Mouse (Mus musculus): Measurements from ENCODE around the gene Ccdc148.

Ccdc148 gene

GRCm38 (mm10) chr2:58912339-58912738, 248.1 kb downstream of the Ccdc148 start:
- no peak for DNase-seq (ENCODE audit: low read depth, low spot score)

DNA sequence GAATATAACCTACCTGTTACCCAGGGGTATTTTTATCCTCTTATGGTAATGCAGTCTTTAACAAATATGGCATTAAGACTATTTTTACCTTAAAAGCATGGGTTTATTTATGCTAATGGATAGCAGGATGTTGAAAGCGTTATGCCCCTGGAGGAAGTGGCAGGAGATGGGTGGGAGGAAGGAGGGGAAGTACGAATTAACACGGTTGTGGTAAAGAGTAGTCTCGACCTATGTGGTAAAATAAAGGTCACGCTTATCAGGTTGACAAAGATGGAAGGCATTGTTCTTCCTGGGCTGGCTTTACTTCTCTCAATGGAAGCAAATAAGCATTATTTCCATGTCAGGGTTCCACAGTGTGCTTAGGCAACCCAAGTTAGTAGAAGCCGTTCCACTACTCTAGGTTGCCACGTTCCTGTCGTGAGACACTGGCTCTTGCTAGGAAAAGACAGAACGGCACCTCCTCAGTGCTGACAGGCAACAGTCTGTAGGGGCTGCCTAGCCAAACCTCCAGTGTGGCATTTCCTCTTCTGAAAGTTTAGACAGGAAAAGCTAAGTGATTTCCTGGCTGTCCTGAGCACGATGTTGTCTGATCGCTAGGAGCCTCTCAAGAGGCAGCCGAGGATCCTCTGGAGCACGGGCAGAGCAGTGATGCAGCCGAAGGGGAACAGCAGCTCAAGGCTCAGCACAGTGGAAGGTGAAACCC, 253.5 kb downstream of the Ccdc148 start:
- DNase-seq (ENCODE audit: low read depth, low spot score) = no peak

DNA sequence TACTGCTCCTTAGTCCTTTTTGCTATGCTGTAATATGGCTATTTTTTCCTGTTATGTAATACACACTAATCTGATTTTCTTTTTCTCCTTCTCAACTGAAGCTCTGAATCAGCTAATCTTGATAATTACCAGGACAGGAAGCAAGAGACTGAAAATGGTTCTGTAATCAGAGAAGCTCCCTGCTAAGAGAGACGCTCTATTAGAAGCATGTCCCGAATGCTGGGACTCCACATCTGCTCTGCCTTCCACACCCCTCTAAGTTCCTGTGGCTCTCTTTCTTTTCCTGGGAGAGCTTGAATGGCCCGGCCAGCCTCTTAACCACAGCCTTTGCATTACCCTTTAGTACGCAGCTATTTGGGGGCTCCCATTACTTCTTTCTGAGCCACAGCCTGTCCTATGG, 255.4 kb downstream of the Ccdc148 start:
- no peak for DNase-seq (ENCODE audit: low read depth, low spot score)

- no peak for DNase-seq (ENCODE audit: low read depth, low spot score)
Measured at GRCm38 (mm10) chr2:58879876-58880275, 280.6 kb downstream of the Ccdc148 start.

- no peak for DNase-seq (ENCODE audit: low read depth, low spot score)
Measured at GRCm38 (mm10) chr2:58859134-58859533, 301.3 kb downstream of the Ccdc148 start, which contains the start of gene Gm11099. TSS of gene Gm11099 (plus strand) at chr2:58859434.

GRCm38 (mm10) chr2:58844499-58844898, 316.0 kb downstream of the Ccdc148 start:
- no peak for DNase-seq (ENCODE audit: low read depth, low spot score)

GRCm38 (mm10) chr2:58842443-58842842, 318.0 kb downstream of the Ccdc148 start:
- DNase-seq (ENCODE audit: low read depth, low spot score) = no peak

GRCm38 (mm10) chr2:58841021-58841420, 319.5 kb downstream of the Ccdc148 start:
- DNase-seq (ENCODE audit: low read depth, low spot score) = no peak

DNA sequence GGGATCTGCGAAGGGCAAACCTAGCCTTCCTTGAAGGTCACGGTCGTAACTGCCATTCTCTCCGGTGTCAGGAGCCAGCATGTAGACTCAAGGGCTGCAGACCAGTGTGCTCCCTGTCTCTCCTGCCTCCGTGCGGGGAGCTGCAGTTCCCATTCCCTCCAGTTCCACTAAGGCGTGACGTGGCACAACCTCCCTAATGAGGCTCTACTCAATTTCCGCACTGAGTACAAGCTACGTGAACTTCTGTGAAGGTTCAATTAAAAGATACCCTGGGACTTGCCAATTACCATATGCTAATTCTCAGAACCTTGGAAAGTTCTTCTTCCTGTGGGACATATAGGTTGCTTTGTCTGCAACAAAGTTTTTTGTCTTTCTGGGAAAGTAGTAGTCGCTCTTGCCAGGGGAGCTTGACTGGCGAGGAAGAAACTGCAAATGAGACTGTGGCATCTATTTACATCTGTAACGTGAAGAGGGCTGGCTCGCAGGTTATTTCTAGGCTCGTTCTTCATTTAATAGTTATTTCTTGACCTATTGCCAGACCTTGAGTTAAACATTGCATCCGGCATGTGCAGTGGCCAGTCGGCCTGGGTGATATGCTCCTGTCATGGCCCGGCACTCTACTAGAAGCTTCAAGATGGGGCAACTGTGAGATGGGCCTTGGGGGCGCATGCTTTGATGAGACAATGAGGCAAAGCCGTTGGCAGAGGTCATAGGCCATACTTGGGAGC, 328.1 kb downstream of the Ccdc148 start:
- no peak for DNase-seq (ENCODE audit: low read depth, low spot score)

- DNase-seq (ENCODE audit: low read depth, low spot score) = no peak
Measured at GRCm38 (mm10) chr2:58829981-58830742, 330.3 kb downstream of the Ccdc148 start.

GRCm38 (mm10) chr2:58828910-58829600, 331.4 kb downstream of the Ccdc148 start:
- no peak for DNase-seq (ENCODE audit: low read depth, low spot score)

GRCm38 (mm10) chr2:58812941-58813340, 347.5 kb downstream of the Ccdc148 start:
- DNase-seq (ENCODE audit: low read depth, low spot score) = no peak

DNA sequence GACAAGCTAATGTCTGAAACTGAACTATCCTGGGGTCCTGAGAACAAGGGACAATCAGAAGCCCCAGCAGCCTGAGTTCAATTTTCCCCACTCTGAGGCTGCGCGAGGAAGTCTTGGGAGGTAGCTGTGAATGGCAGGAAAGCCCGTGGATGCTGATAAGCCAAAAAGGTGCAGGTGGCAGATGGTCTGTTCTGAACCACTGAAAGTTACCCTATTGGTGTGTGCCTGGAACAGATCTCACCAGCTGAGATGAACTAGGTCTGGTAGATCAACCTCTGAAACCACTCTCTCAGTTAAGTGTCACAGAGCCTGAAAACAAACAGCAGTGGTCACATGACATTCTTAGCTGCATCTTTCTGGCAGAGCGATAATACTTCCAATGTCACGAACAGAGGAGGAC, 360.9 kb downstream of the Ccdc148 start:
- no peak for DNase-seq (ENCODE audit: low read depth, low spot score)

- no peak for DNase-seq (ENCODE audit: low read depth, low spot score)
Measured at GRCm38 (mm10) chr2:58799126-58799525, 361.4 kb downstream of the Ccdc148 start.

GRCm38 (mm10) chr2:58797506-58797905, 363.0 kb downstream of the Ccdc148 start:
- DNase-seq (ENCODE audit: low read depth, low spot score) = no peak

GRCm38 (mm10) chr2:58795432-58795831, 365.1 kb downstream of the Ccdc148 start:
- DNase-seq (ENCODE audit: low read depth, low spot score) = no peak

DNA sequence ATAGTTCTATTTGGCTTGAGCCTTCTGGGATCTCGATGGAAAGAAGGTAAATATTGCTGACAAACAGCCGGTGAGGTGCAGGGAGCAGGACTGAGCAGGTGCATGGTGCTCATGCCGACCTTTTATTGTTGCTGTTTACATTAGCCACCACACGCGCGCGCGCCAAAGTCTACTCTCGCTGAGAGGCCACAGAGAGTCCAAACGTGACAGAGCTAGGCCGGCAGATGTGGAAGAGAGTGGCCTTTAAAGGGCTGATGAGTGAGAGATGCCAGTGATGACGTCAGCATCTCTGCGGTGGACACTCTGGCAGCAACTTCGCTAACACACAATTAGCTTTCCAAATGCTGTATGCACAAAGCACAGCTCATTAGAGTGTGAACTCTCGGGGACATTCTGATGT, 366.0 kb downstream of the Ccdc148 start:
- DNase-seq (ENCODE audit: low read depth, low spot score) = no peak

DNA sequence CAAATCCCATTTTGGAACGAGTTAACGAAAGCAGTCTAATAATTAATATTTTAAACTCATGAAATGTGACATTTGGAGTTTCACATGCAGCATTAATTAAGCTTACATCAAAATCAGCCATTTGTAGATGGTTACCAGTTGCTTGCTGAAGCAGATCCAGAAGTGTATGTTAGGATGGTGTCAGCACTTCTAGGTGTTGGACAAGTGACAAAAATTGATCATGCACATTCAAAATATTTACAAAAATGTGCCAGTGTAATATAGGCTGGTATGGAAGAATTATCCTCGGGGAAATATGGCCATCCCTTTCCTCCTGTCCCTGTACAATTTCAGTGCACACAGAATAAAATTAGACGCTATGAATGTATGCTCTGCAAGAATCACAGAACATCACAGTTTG, 370.1 kb downstream of the Ccdc148 start:
- no peak for DNase-seq (ENCODE audit: low read depth, low spot score)

- DNase-seq (ENCODE audit: low read depth, low spot score) = no peak
Measured at GRCm38 (mm10) chr2:58789934-58790333, 370.5 kb downstream of the Ccdc148 start.

GRCm38 (mm10) chr2:58787360-58787759, 373.1 kb downstream of the Ccdc148 start:
- no peak for DNase-seq (ENCODE audit: low read depth, low spot score)

GRCm38 (mm10) chr2:58786681-58787080, 373.8 kb downstream of the Ccdc148 start:
- peak; percentile 5 for DNase-seq (ENCODE audit: low read depth, low spot score)

GRCm38 (mm10) chr2:58786177-58786576, 374.3 kb downstream of the Ccdc148 start:
- no peak for DNase-seq (ENCODE audit: low read depth, low spot score)

All from retina, postnatal 7 days (tissue).